Mouse (Mus musculus) midbrain, postnatal 0 days (tissue): ENCODE measurements around the gene Klhl29. TPM values are rescaled to one million over a fixed set of nuclear protein-coding genes. Genes with fewer than 3 reads are reported as not detected.

Source experiments
- ATAC-seq: fragments of 200-750 bp; cut with Nextera tagmentation; 2 replicates; pipeline ENCODE4 v1.8.0; 2017; ENCODE audit warnings: moderate number of reproducible peaks, mild to moderate bottlenecking, moderate TSS enrichment, moderate library complexity; ENCODE audit not compliant: low FRiP score
- DNase-seq: peaks from one replicate; pipeline ENCODE4 v3.0.0-alpha.2; 2015; ENCODE audit warnings: low spot score
- H3K27ac ChIP-seq: fragments of 300-500 bp; sonication (generic); 2 replicates; pipeline ENCODE4 v1.5.1; 2014; ENCODE audit warnings: low read depth, mild to moderate bottlenecking, low read length, mixed read lengths
- H3K27me3 ChIP-seq: fragments of 300-500 bp; sonication (generic); 2 replicates; pipeline ENCODE4 v1.6.1; 2014; ENCODE audit warnings: low read length, control low read depth, mixed read lengths; ENCODE audit not compliant: insufficient read depth
- H3K36me3 ChIP-seq: fragments of 300-500 bp; sonication (generic); 2 replicates; pipeline ENCODE4 v1.6.1; 2014; ENCODE audit warnings: low read length, control low read depth, mixed read lengths; ENCODE audit not compliant: insufficient read depth
- H3K4me1 ChIP-seq: fragments of 300-500 bp; sonication (generic); 2 replicates; pipeline ENCODE4 v1.6.1; 2014; ENCODE audit warnings: mild to moderate bottlenecking, control low read depth, antibody characterized with exemption, low read length, mixed read lengths; ENCODE audit not compliant: insufficient read depth
- H3K4me2 ChIP-seq: fragments of 300-500 bp; sonication (generic); 2 replicates; pipeline ENCODE4 v1.6.1; 2014; ENCODE audit warnings: low read depth, mild to moderate bottlenecking, low read length, mixed read lengths; ENCODE audit not compliant: poor library complexity, severe bottlenecking
- H3K4me3 ChIP-seq: fragments of 300-500 bp; sonication (generic); 2 replicates; pipeline ENCODE4 v1.5.1; 2014; ENCODE audit warnings: low read depth, mild to moderate bottlenecking, low read length, moderate library complexity
- H3K9ac ChIP-seq: fragments of 300-500 bp; sonication (generic); replicated peaks from 2 replicates; pipeline ENCODE4 v1.6.1; 2014; ENCODE audit warnings: mild to moderate bottlenecking, low read length, moderate library complexity, mixed read lengths; ENCODE audit not compliant: poor library complexity, severe bottlenecking
- H3K9me3 ChIP-seq: fragments of 300-500 bp; sonication (generic); 2 replicates; pipeline ENCODE4 v1.6.1; 2016; ENCODE audit warnings: low read length, control low read depth
- CTCF ChIP-seq: IDR thresholded peaks from 2 replicates; pipeline ENCODE4 v1.5.1; 2016; ENCODE audit warnings: antibody characterized with exemption, mild to moderate bottlenecking
- WGBS: fragments of 180-500 bp; shearing (Covaris S2); extraction: QIAGEN DNeasy Blood & Tissue Kit; methylation state at CpG from one replicate; pipeline ENCODE4 v1.1.7; 2014; 5-methylcytosine and 5-hydroxymethylcytosine counted together
- polyA plus RNA-seq: library from polyadenylated mRNA; unstranded; fragments of >200 nt; fragmentation: Nextera tagmentation; extraction: Ambion mirVana; gene quantifications from 2 replicates; pipeline ENCODE4 v1.2.1, GENCODE M21; 2015
- total RNA-seq: library from RNA; depleted of rRNA; stranded (reverse); fragments of >200 nt; gene quantifications from 2 replicates; pipeline ENCODE4 v1.2.3, GENCODE M21; 2014

Klhl29 gene
- total and polyA plus RNA-seq, 2 experiments from 2014 or later = 2.7 to 11.9 TPM

DNA sequence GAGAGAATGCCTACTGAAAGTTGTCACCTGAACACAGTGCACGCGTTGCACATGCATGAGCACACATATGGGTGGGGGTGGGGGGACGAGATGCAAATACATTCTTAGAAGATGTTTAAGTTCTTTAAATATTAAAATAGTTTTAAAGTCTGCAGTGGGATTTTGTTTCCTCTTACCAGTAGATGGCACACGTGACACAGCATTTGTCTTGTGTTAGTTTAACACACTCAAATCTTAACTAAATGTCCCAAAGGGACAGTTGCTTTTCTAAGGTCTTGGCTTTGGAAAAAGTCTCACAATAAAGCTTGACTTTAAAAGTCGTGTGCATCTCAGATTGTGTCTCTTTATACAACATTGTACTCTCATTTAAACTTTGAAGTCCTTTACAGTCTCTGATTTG is 346.4 kb downstream of the Klhl29 start:
- Histone ChIP-seq H3K9me3 (no peaks in the 10 kb centered on the region), H3K9ac (no peak overlapping the region), H3K4me3 (no peak overlapping the region), H3K27me3 (no peaks in the 10 kb centered on the region), H3K4me2 (no peak overlapping the region), H3K4me1 (no peaks in the 10 kb centered on the region), H3K27ac (no peak overlapping the region), H3K36me3 (peaks cover 11% of the 10 kb centered on the region)
- TF ChIP-seq CTCF = peak; percentile 74
- ATAC-seq (no peak), DNase-seq (peak; percentile 56)
- 81% methylated on average over 5 of the region's 5 CpGs for WGBS
